ENCODE assay signal across 8 mouse cellular contexts in the genomic region with DNA sequence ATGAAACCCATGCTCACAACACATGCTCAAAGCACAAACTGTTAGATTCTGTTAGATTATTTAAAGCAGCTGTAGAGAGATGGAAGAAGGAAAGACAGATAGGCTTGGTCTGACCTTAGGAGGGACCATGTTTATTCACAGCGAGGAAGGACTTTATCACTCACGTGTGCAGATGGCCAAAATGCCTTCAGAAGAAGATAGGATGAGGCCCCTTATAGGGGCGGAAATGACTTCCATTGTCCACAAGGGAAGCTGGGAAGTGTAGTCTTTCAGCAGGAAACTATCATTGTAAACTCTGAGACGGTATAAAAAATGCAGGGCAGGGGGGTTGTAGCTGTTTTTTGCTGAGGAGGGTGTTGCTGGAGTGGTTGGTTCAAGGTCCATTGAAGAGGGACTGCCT. TPM values are rescaled to one million over a fixed set of nuclear protein-coding genes. Genes with fewer than 3 reads are reported as not detected.
DNase-seq lines count a peak whose midpoint lies in the region; ATAC-seq and TF ChIP-seq lines count a peak whose summit lies in the region.

A gene (minus strand): TSS at position 199 of the 400 bp plus-strand sequence.

- no peak for DNase-seq in forebrain, embryonic 14.5 days (ENCODE audit: low spot score)
- DNase-seq in adrenal gland, postnatal 4 days (ENCODE audit: low spot score in 2 of 2): no peak
- peak; percentile 72 for DNase-seq in limb, embryonic 14.5 days (ENCODE audit: low spot score)
- peak; percentile 12 for DNase-seq in midbrain, postnatal 0 days (ENCODE audit: low spot score)
- DNase-seq in frontal cortex, postnatal 14 days (ENCODE audit: low spot score in 2 of 2): no peak
- DNase-seq in cerebellum, adult 18-20 months: no peak

- no peak within 1 kb of the TSS for H3K4me3 ChIP-seq in forebrain, embryonic 14.5 days (ENCODE audit: low read depth, low read length)
- H3K4me3 ChIP-seq in forebrain, embryonic 15.5 days: no peak within 1 kb of the TSS
- peak within 1 kb of the TSS; percentile 58 for H3K4me3 ChIP-seq in heart, embryonic 16.5 days (ENCODE audit: low read length)
- H3K4me3 ChIP-seq in limb, embryonic 14.5 days (replicated peaks; ENCODE audit: low read length): peak within 1 kb of the TSS; percentile 27
- peak within 1 kb of the TSS; percentile 18 for H3K4me3 ChIP-seq in midbrain, postnatal 0 days (ENCODE audit: low read depth, low read length)

- no peaks in the 10 kb centered on the region for H3K4me1 ChIP-seq in forebrain, embryonic 14.5 days (ENCODE audit: control insufficient read depth, insufficient read depth, low read length)
- H3K4me1 ChIP-seq in forebrain, embryonic 15.5 days: no peaks in the 10 kb centered on the region
- H3K4me1 ChIP-seq in heart, embryonic 16.5 days (ENCODE audit: control insufficient read depth, insufficient read depth, low read length): peaks cover 27% of the 10 kb centered on the region
- H3K4me1 ChIP-seq in limb, embryonic 14.5 days (ENCODE audit: control insufficient read depth, insufficient read depth, low read length): 0 out of 2 replicates have a peak, but pooled peaks cover 3% of the 10 kb centered on the region
- H3K4me1 ChIP-seq in midbrain, postnatal 0 days (ENCODE audit: insufficient read depth, low read length): no peaks in the 10 kb centered on the region

- no peak for TF ChIP-seq POLR2A in limb, embryonic 14.5 days (IDR thresholded peaks at IDR 0.05; ENCODE audit: borderline replicate concordance, extremely low read depth, insufficient read depth, insufficient read length)

- H3K4me2 ChIP-seq in forebrain, embryonic 14.5 days (ENCODE audit: low read length): no peak within 1 kb of the TSS
- no peak within 1 kb of the TSS for H3K4me2 ChIP-seq in forebrain, embryonic 15.5 days (replicated peaks)
- H3K4me2 ChIP-seq in heart, embryonic 16.5 days (ENCODE audit: low read depth, low read length): peak within 1 kb of the TSS; percentile 71
- H3K4me2 ChIP-seq in limb, embryonic 14.5 days (replicated peaks; ENCODE audit: low read depth, low read length, severe bottlenecking): peak within 1 kb of the TSS; percentile 35
- H3K4me2 ChIP-seq in midbrain, postnatal 0 days (ENCODE audit: low read depth, low read length, poor library complexity, severe bottlenecking): peak within 1 kb of the TSS; percentile 15; the same call in 1 of the 2 replicates

- no peaks in the 10 kb centered on the region for H3K36me3 ChIP-seq in forebrain, embryonic 14.5 days (ENCODE audit: control insufficient read depth, insufficient read depth, low read length)
- H3K36me3 ChIP-seq in forebrain, embryonic 15.5 days: no peaks in the 10 kb centered on the region
- H3K36me3 ChIP-seq in heart, embryonic 16.5 days (ENCODE audit: control insufficient read depth, insufficient read depth): peaks cover 5% of the 10 kb centered on the region; the same call in 1 of the 2 replicates
- no peaks in the 10 kb centered on the region for H3K36me3 ChIP-seq in limb, embryonic 14.5 days (ENCODE audit: control insufficient read depth, insufficient read depth, low read length)
- no peaks in the 10 kb centered on the region for H3K36me3 ChIP-seq in midbrain, postnatal 0 days (ENCODE audit: insufficient read depth, low read length)

- H3K9ac ChIP-seq in forebrain, embryonic 14.5 days (ENCODE audit: low read length): no peak within 1 kb of the TSS
- no peak within 1 kb of the TSS for H3K9ac ChIP-seq in forebrain, embryonic 15.5 days (replicated peaks)
- peak within 1 kb of the TSS; percentile 74 for H3K9ac ChIP-seq in heart, embryonic 16.5 days (ENCODE audit: low read length)
- H3K9ac ChIP-seq in limb, embryonic 14.5 days (ENCODE audit: low read depth, low read length, severe bottlenecking): no peak within 1 kb of the TSS; the same call in 1 of the 2 replicates
- no peak within 1 kb of the TSS for H3K9ac ChIP-seq in midbrain, postnatal 0 days (replicated peaks; ENCODE audit: low read length, poor library complexity, severe bottlenecking)

- H3K27me3 ChIP-seq in forebrain, embryonic 14.5 days (replicated peaks; ENCODE audit: control insufficient read depth, insufficient read depth, low read length): no peaks in the 10 kb centered on the region
- H3K27me3 ChIP-seq in forebrain, embryonic 15.5 days: no peaks in the 10 kb centered on the region
- H3K27me3 ChIP-seq in heart, embryonic 16.5 days (ENCODE audit: control insufficient read depth, insufficient read depth, low read length): no peaks in the 10 kb centered on the region
- no peaks in the 10 kb centered on the region for H3K27me3 ChIP-seq in limb, embryonic 14.5 days (ENCODE audit: control insufficient read depth, insufficient read depth, low read length)
- H3K27me3 ChIP-seq in midbrain, postnatal 0 days (ENCODE audit: insufficient read depth, low read length): no peaks in the 10 kb centered on the region

- no peak within 1 kb of the TSS for H3K27ac ChIP-seq in forebrain, embryonic 14.5 days (ENCODE audit: low read depth, low read length)
- no peak within 1 kb of the TSS for H3K27ac ChIP-seq in forebrain, embryonic 15.5 days (replicated peaks)
- peak within 1 kb of the TSS; percentile 97 for H3K27ac ChIP-seq in heart, embryonic 16.5 days (ENCODE audit: low read length)
- H3K27ac ChIP-seq in limb, embryonic 14.5 days (replicated peaks; ENCODE audit: low read depth, low read length): no peak within 1 kb of the TSS
- no peak within 1 kb of the TSS for H3K27ac ChIP-seq in midbrain, postnatal 0 days (ENCODE audit: low read depth, low read length)

- TF ChIP-seq CTCF in midbrain, postnatal 0 days (IDR thresholded peaks at IDR 0.05): no peak

- ATAC-seq in forebrain, embryonic 14.5 days: no peak
- no peak for ATAC-seq in forebrain, embryonic 15.5 days (replicated peaks)
- peak; percentile 85 for ATAC-seq in heart, embryonic 16.5 days (replicated peaks; ENCODE audit: extremely low read depth, insufficient read depth, low FRiP score)
- no peak for ATAC-seq in limb, embryonic 14.5 days (ENCODE audit: low FRiP score, low read depth)
- no peak for ATAC-seq in midbrain, postnatal 0 days (ENCODE audit: low FRiP score)

- H3K9me3 ChIP-seq in forebrain, embryonic 14.5 days (replicated peaks; ENCODE audit: control insufficient read depth, low read length): no peaks in the 10 kb centered on the region
- H3K9me3 ChIP-seq in forebrain, embryonic 15.5 days: no peaks in the 10 kb centered on the region
- H3K9me3 ChIP-seq in heart, embryonic 16.5 days (replicated peaks; ENCODE audit: control insufficient read depth, low read length): no peaks in the 10 kb centered on the region
- no peaks in the 10 kb centered on the region for H3K9me3 ChIP-seq in limb, embryonic 14.5 days (ENCODE audit: control insufficient read depth, low read length)
- no peaks in the 10 kb centered on the region for H3K9me3 ChIP-seq in midbrain, postnatal 0 days (ENCODE audit: low read length)

- WGBS in forebrain, embryonic 14.5 days: 76% methylated on average over 4 of the region's 4 CpGs
- WGBS in forebrain, embryonic 15.5 days: 68% methylated on average over 4 of the region's 4 CpGs
- WGBS in heart, embryonic 16.5 days: 6% methylated on average over 4 of the region's 4 CpGs
- 45% methylated on average over 4 of the region's 4 CpGs for WGBS in limb, embryonic 14.5 days
- 61% methylated on average over 4 of the region's 4 CpGs for WGBS in midbrain, postnatal 0 days

RNA-seq across cellular contexts. Expression of the gene that starts here (rescaled TPM):
- polyA plus RNA-seq in forebrain, embryonic 14.5 days (2014; fragmentation: Nextera tagmentation; extraction: Ambion mirVana): 14.3 and 17.2 TPM in 2 replicates
- 9.7 and 10.7 TPM in 2 replicates for polyA plus RNA-seq in forebrain, embryonic 15.5 days (2015; fragmentation: Nextera tagmentation; extraction: Ambion mirVana)
- 10 to 100 TPM; 70.5 to 76.6 TPM for total RNA-seq in adrenal gland, postnatal 4 days (2021)
- 71.5 and 82.3 TPM in 2 replicates for polyA plus RNA-seq in heart, embryonic 16.5 days (2015; fragmentation: Nextera tagmentation; extraction: Ambion mirVana)
- 22.7 and 28.3 TPM in 2 replicates for polyA plus RNA-seq in limb, embryonic 14.5 days (2012; rRNA removed)
- polyA plus RNA-seq in limb, embryonic 14.5 days (2014; fragmentation: Nextera tagmentation; extraction: Ambion mirVana): 29.6 and 31.2 TPM in 2 replicates
- 10.0 and 10.4 TPM in 2 replicates for total RNA-seq in midbrain, postnatal 0 days (2014; rRNA removed)
- 13.2 and 13.3 TPM in 2 replicates for polyA plus RNA-seq in midbrain, postnatal 0 days (2015; fragmentation: Nextera tagmentation; extraction: Ambion mirVana)

Comparison
In these comparisons a context has a peak if more than half of its experiments do, and no peak if none do; other contexts are left out.
1. DNase-seq: peak in limb, embryonic 14.5 days (single experiment) and midbrain, postnatal 0 days (single experiment); none in forebrain, embryonic 14.5 days (single experiment), adrenal gland, postnatal 4 days (0 of 2), frontal cortex, postnatal 14 days (0 of 2) and cerebellum, adult 18-20 months (0 of 2).
2. H3K4me2 ChIP-seq: peak in heart, embryonic 16.5 days (single experiment), limb, embryonic 14.5 days (single experiment) and midbrain, postnatal 0 days (single experiment); none in forebrain, embryonic 14.5 days (single experiment) and forebrain, embryonic 15.5 days (single experiment).
3. H3K4me3 ChIP-seq: peak in heart, embryonic 16.5 days (single experiment), limb, embryonic 14.5 days (single experiment) and midbrain, postnatal 0 days (single experiment); none in forebrain, embryonic 14.5 days (single experiment) and forebrain, embryonic 15.5 days (single experiment).